In genomic region chr19:21567933-21568332, GRCm38 (mm10) we compare ENCODE assay signal across 22 mouse cellular contexts.
DNase-seq lines count a peak whose midpoint lies in the region; ATAC-seq lines count a peak whose summit lies in the region.
"Had no signal": no experiment of that assay in that cellular context is flagged by ENCODE, and none has a peak within 500 bp of the region (broad histone marks: within the 10 kb centered on the region; RNA-seq: fewer than 3 reads in every experiment).

No protein-coding gene starts in this region.

- peak; percentile 48 for DNase-seq in 416B (ENCODE audit: low read depth)
- DNase-seq in frontal cortex, adult 2 months (ENCODE audit: extremely low spot score in 1 of 2, low spot score in 1 of 2), result no peak
- no peak for DNase-seq in hindbrain, embryonic 11.5 days (ENCODE audit: low spot score)
- no peak for DNase-seq in adrenal gland, adult 2 months
- DNase-seq in spleen, postnatal 4 days (ENCODE audit: low spot score in 2 of 2), result no peak
- DNase-seq: adrenal gland, adult 8-10 months; cerebellum, adult 11 months; cerebellum, adult 8-10 months; cerebellum, postnatal 25 days; gastrocnemius, postnatal 14 days; heart, adult 2 months; heart, postnatal 36 days had no signal

- ATAC-seq in liver, embryonic 12.5 days, result peak; percentile 53; the same call in 1 of the 2 replicates
- peak; percentile 58 for ATAC-seq in liver, embryonic 16.5 days (ENCODE audit: low read depth)
- ATAC-seq in hindbrain, embryonic 11.5 days (ENCODE audit: low FRiP score), result no peak
- ATAC-seq: forebrain, embryonic 16.5 days; hindbrain, postnatal 0 days had no signal

- H3K4me2 ChIP-seq in liver, embryonic 12.5 days, result peak overlapping the region; percentile 51
- H3K4me2 ChIP-seq in liver, embryonic 16.5 days (ENCODE audit: low read depth, low read length), result 0 out of 2 replicates have a peak overlapping the region, but pooled peaks have one; percentile 8
- H3K4me2 ChIP-seq in hindbrain, embryonic 11.5 days (replicated peaks; ENCODE audit: low read depth, low read length), result no peak overlapping the region
- H3K4me2 ChIP-seq: embryonic facial prominence, embryonic 12.5 days; heart, embryonic 11.5 days; hindbrain, embryonic 13.5 days had no signal

- peak overlapping the region; percentile 62 for H3K4me3 ChIP-seq in erythroblast, embryonic 14.5 days (replicated peaks)
- H3K4me3 ChIP-seq in liver, embryonic 12.5 days, result peak overlapping the region; percentile 47
- peak overlapping the region; percentile 45 for H3K4me3 ChIP-seq in liver, embryonic 16.5 days (ENCODE audit: low read depth, low read length)
- H3K4me3 ChIP-seq in hindbrain, embryonic 11.5 days (ENCODE audit: low read depth, low read length), result no peak overlapping the region
- H3K4me3 ChIP-seq: embryonic facial prominence, embryonic 12.5 days; forebrain, embryonic 10.5 days; heart, adult 2 months; hindbrain, embryonic 13.5 days had no signal

- 46% methylated on average over 3 of the region's 3 CpGs for WGBS in liver, embryonic 12.5 days (ENCODE audit: insufficient replicate concordance)
- WGBS in liver, embryonic 16.5 days (ENCODE audit: insufficient replicate concordance), result 43% methylated on average over 3 of the region's 3 CpGs
- WGBS in hindbrain, embryonic 11.5 days, result 96% methylated on average over 3 of the region's 3 CpGs

- no peaks in the 10 kb centered on the region for H3K27me3 ChIP-seq in erythroblast, embryonic 14.5 days (ENCODE audit: control insufficient read depth)
- no peaks in the 10 kb centered on the region for H3K27me3 ChIP-seq in liver, embryonic 12.5 days (replicated peaks)
- no peaks in the 10 kb centered on the region for H3K27me3 ChIP-seq in liver, embryonic 16.5 days (ENCODE audit: control insufficient read depth, insufficient read depth, low read depth, low read length)
- no peaks in the 10 kb centered on the region for H3K27me3 ChIP-seq in hindbrain, embryonic 11.5 days (ENCODE audit: control insufficient read depth, insufficient read depth, low read length)
- H3K27me3 ChIP-seq: CH12.LX; embryonic facial prominence, embryonic 12.5 days; hindbrain, embryonic 13.5 days had no signal

- peaks cover 29% of the 10 kb centered on the region for H3K4me1 ChIP-seq in erythroblast, embryonic 14.5 days (ENCODE audit: control insufficient read depth)
- peaks cover 35% of the 10 kb centered on the region for H3K4me1 ChIP-seq in liver, embryonic 12.5 days
- H3K4me1 ChIP-seq in liver, embryonic 16.5 days (ENCODE audit: control insufficient read depth, low read depth, low read length), result peaks cover 2% of the 10 kb centered on the region; the same call in 1 of the 2 replicates
- no peaks in the 10 kb centered on the region for H3K4me1 ChIP-seq in hindbrain, embryonic 11.5 days (replicated peaks; ENCODE audit: control insufficient read depth, insufficient read depth, low read length)
- H3K4me1 ChIP-seq: embryonic facial prominence, embryonic 12.5 days had no signal

- no peaks in the 10 kb centered on the region for H3K36me3 ChIP-seq in erythroblast, embryonic 14.5 days (ENCODE audit: control insufficient read depth)
- H3K36me3 ChIP-seq in liver, embryonic 12.5 days, result no peaks in the 10 kb centered on the region
- no peaks in the 10 kb centered on the region for H3K36me3 ChIP-seq in liver, embryonic 16.5 days (ENCODE audit: control insufficient read depth, insufficient read depth)
- H3K36me3 ChIP-seq in hindbrain, embryonic 11.5 days (ENCODE audit: control insufficient read depth, insufficient read depth, low read length), result no peaks in the 10 kb centered on the region
- H3K36me3 ChIP-seq: embryonic facial prominence, embryonic 12.5 days; forebrain, embryonic 10.5 days; hindbrain, embryonic 13.5 days had no signal

- H3K9me3 ChIP-seq in erythroblast, embryonic 14.5 days (ENCODE audit: control insufficient read depth, low read length), result no peaks in the 10 kb centered on the region
- H3K9me3 ChIP-seq in liver, embryonic 12.5 days (replicated peaks), result no peaks in the 10 kb centered on the region
- H3K9me3 ChIP-seq in liver, embryonic 16.5 days (replicated peaks; ENCODE audit: control insufficient read depth, low read length), result no peaks in the 10 kb centered on the region
- no peaks in the 10 kb centered on the region for H3K9me3 ChIP-seq in hindbrain, embryonic 11.5 days (ENCODE audit: control insufficient read depth, low read length)
- H3K9me3 ChIP-seq: embryonic facial prominence, embryonic 12.5 days; forebrain, embryonic 10.5 days; hindbrain, embryonic 13.5 days had no signal

- peak overlapping the region; percentile 44 for H3K9ac ChIP-seq in liver, embryonic 12.5 days
- H3K9ac ChIP-seq in liver, embryonic 16.5 days (ENCODE audit: low read depth, low read length), result no peak overlapping the region
- no peak overlapping the region for H3K9ac ChIP-seq in hindbrain, embryonic 11.5 days (ENCODE audit: low read depth, low read length)
- H3K9ac ChIP-seq: embryonic facial prominence, embryonic 12.5 days; hindbrain, embryonic 13.5 days had no signal

- peak overlapping the region; percentile 77 for H3K27ac ChIP-seq in liver, embryonic 12.5 days
- H3K27ac ChIP-seq in liver, embryonic 16.5 days (ENCODE audit: low read length), result peak overlapping the region; percentile 17; the same call in 1 of the 2 replicates
- no peak overlapping the region for H3K27ac ChIP-seq in hindbrain, embryonic 11.5 days (ENCODE audit: low read depth, low read length)
- H3K27ac ChIP-seq: embryonic facial prominence, embryonic 12.5 days; forebrain, embryonic 10.5 days; heart, adult 2 months; hindbrain, embryonic 13.5 days; hindbrain, postnatal 0 days had no signal
